Mouse (Mus musculus): ENCODE data around the gene Trim68. TPM values are rescaled to one million over a fixed set of nuclear protein-coding genes. Genes with fewer than 3 reads are reported as not detected.
"Not testable (repeated sequence)": the region's sequence is repeated elsewhere in the genome, so short reads cannot be mapped to it uniquely, and the experiment has no call there.

The Trim68 gene
- total RNA-seq (2021): 1 to 10 TPM; 6.9 to 8.4 TPM
- 9.4 and 10.1 TPM in 2 replicates for polyA plus RNA-seq (2012; rRNA removed)
- long read RNA-seq, transcript Trim68-201 (7 exons, 2,388 nt): major isoform, 9 of 10 reads
- long read RNA-seq, partial matches to known transcripts: 0 of 10 reads
- long read RNA-seq, other reads (novel, unspliced or antisense): 1 of 10 reads

DNA sequence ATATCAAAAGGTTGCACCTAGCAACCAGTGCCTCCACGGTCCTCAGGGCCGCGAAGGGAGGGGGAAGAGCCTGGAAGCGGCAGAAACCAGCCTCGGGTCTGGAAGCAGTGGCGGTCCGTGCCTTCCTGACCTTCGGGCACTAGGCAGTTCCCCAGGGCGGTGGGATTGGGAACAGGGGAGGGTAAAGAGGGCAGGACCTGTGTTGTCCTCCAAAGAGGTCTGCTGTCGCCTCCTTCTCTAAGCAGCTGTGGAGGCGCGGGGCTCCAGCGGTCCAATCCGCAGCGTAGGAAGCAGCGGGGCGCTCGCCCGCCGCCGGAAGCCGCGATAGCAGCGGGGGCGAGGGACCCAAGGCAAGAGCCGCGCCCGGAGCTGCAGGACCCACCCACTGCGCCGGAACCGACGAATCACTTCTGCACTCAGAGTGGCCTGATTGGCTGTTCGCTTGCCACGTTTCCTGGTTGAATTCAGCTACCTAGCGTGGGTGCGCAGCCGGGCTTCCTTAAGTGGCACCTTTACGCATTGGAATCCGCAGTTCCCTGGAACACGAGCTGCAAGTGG lies at the start of gene Trim68:
Gene Trim68, minus strand, starts transcription at position 384 of the 558 bp plus-strand sequence.
- DNase-seq: peak; percentile 95

DNA sequence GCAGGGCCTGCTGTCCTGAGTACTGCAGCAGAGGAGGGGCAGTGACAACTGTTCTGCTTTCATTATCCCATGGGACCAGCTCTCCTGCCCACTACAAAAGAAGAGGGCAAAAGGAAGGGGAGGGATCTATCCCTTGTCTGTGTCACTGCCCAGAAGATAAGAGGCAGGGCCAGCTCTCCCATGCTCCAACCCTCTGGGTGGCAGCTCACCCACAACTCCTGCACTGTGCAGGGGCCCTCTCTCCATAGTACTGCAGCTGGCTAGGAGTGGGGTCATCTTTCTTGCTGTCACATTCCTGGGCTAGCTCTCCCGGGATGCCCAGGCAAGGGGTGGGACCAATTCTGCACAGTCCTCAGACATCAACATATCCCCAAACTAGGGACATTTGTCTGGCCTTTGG lies 46.7 kb upstream of the Trim68 start:
- DNase-seq: no peak

DNA sequence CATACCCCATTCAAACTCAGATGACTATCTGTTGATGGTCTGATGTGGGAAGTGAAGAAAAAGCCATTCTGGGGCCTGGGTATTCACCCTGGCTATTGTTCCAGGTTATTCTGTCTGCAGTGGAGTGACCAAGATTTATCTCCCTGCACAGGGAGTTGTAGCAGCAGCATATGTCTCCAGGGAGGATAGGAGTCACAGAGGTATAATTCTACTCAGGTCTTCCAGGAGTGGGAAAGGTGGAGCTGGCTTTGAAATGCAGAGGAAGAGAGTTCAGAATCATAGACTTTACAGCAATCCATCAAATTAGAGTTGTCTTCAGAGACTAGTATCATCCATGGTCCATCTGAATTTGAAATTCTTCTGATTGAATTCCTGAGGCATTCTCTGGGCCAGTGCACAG lies 40.3 kb upstream of the Trim68 start, which contains the start of gene Olfr559:
Gene Olfr559, minus strand, starts transcription at position 101 of the 400 bp plus-strand sequence.
- no peak for DNase-seq

GRCm38 (mm10) chr7:102718970-102719369 lies 31.8 kb upstream of the Trim68 start, which contains the start of gene Olfr33:
Olfr33 (minus strand) TSS chr7:102719070.
- no peak for DNase-seq

GRCm38 (mm10) chr7:102701915-102702314 lies 14.8 kb upstream of the Trim68 start, which contains the start of gene Olfr558:
Olfr558 (plus strand) TSS chr7:102702215.
- no peak for DNase-seq

GRCm38 (mm10) chr7:102698461-102698860 lies 11.3 kb upstream of the Trim68 start:
- DNase-seq: no peak

- peak; percentile 29 for DNase-seq
Measured at GRCm38 (mm10) chr7:102695358-102696125, 8.4 kb upstream of the Trim68 start, which contains the start of gene Olfr557. Olfr557 (plus strand) TSS chr7:102695910.

DNA sequence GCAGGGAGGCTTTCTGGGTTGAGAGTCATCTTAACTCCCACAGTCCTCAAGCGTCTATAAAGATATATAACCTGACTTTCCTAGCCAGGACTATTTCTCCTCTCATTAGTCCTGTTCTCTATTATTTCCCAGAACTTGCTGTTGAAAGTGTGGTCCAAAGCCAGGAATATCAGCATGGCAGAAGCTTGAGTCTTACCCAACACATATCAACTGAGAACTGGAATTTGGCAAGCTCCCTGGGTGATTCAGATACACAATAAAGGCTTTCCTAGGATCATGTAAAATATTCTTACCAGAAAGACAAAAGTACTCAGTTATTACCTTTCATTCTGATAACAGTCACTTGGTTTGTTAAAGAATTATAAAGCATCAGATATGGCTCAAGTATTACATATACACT lies 5.2 kb downstream of the Trim68 start:
- DNase-seq: no peak

DNA sequence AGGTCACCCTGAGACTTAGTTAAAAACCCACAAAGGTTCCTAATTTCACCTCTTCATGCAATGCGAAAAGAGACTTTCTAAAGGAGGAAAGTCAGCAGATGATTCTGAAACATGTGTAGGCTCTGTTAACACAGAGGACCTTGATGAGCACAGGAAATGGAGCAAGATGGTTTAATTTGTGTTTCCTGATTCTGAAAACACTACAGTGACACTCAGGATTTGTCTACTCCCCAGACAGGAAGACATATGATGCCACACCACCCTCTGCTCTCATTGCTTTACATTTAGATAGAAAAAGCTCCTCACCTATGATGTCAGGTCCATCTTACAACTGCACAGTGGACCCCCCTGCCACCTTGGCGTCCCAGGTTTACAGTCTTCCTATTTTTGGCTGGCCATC lies 10.9 kb downstream of the Trim68 start:
- DNase-seq: no peak

DNA sequence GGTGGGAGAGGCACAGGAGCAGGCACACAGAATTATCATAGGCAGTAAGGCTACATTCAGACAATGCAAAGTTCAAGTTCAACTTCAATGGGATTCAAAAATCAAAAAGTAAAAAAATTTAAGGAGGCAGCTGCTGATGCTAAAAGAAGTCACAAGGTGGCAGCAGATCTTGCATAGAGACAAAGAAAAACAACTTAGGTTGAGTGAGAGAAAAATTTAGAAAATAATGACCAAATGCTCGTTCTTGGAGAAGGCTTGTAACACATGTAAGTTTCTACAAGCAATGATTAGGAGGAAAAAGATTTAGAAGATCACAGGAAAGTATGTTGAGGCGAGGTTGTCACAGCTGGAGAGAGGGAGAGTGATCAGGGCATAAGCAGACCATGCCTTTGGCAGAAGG lies 21.7 kb downstream of the Trim68 start:
- no peak for DNase-seq

- no peak for DNase-seq
Measured at GRCm38 (mm10) chr7:102664599-102664998, 22.5 kb downstream of the Trim68 start, which contains the start of gene Olfr556. Olfr556 (plus strand) TSS chr7:102664899.

- DNase-seq: no peak
Measured at GRCm38 (mm10) chr7:102658523-102658922, 28.6 kb downstream of the Trim68 start, which contains the start of gene Olfr555. Olfr555 (plus strand) TSS chr7:102658823.

- not testable (repeated sequence) for DNase-seq
Measured at GRCm38 (mm10) chr7:102644945-102645344, 42.2 kb downstream of the Trim68 start.

GRCm38 (mm10) chr7:102638132-102638531 lies 49.0 kb downstream of the Trim68 start, which contains the start of gene Olfr554:
Olfr554 (plus strand) TSS chr7:102638432.
- DNase-seq: no peak

DNA sequence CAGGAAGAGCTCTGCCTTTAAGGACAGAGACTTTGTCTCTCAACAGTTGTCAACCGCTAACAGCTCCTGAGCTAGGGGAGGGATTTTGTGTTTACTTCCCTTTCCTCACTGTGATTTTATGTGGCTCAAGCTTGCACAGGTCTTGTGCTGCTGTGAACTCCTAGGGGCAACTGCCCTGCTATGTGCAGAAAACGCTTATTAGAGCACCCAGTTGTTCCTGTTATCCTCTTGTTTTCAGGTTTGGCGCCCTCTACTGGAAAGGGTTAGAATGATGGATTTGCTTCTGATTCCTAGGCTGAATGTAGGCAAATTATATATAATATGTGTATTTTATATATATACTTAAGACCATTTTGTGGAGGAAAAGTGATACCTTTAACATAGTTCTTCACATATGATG lies 50.5 kb downstream of the Trim68 start:
- DNase-seq: peak; percentile 30

Other genes starting within 250 kb of the Trim68 start
- 10 to 100 TPM; 16.8 to 20.1 TPM for gene Rrm1, start 245.6 kb downstream of the Trim68 start, total RNA-seq (2021)
- gene Rrm1, start 245.6 kb downstream of the Trim68 start, polyA plus RNA-seq (2012; rRNA removed): 3.2 and 4.1 TPM in 2 replicates
- gene Olfr543, start 205.6 kb downstream of the Trim68 start, total RNA-seq (2021): not detected
- gene Olfr543, start 205.6 kb downstream of the Trim68 start, polyA plus RNA-seq (2012; rRNA removed): not detected in 2 replicates
- not detected for gene Olfr544, start 199.0 kb downstream of the Trim68 start, total RNA-seq (2021)
- gene Olfr544, start 199.0 kb downstream of the Trim68 start, polyA plus RNA-seq (2012; rRNA removed): not detected in 2 replicates
- not detected for gene Olfr545, start 187.8 kb downstream of the Trim68 start, total RNA-seq (2021)
- gene Olfr545, start 187.8 kb downstream of the Trim68 start, polyA plus RNA-seq (2012; rRNA removed): not detected in 2 replicates
- gene Olfr547, start 152.6 kb downstream of the Trim68 start, total RNA-seq (2021): not detected
- gene Olfr547, start 152.6 kb downstream of the Trim68 start, polyA plus RNA-seq (2012; rRNA removed): not detected in 2 replicates
- not detected for gene Olfr548-ps1, start 146.4 kb downstream of the Trim68 start, total RNA-seq (2021)
- not detected in 2 replicates for gene Olfr548-ps1, start 146.4 kb downstream of the Trim68 start, polyA plus RNA-seq (2012; rRNA removed)
- gene Olfr549, start 137.5 kb downstream of the Trim68 start, total RNA-seq (2021): not detected
- not detected in 2 replicates for gene Olfr549, start 137.5 kb downstream of the Trim68 start, polyA plus RNA-seq (2012; rRNA removed)
- gene Trim21, start 121.8 kb downstream of the Trim68 start, total RNA-seq (2021): 10 to 100 TPM; 11.7 to 16.0 TPM
- gene Trim21, start 121.8 kb downstream of the Trim68 start, polyA plus RNA-seq (2012; rRNA removed): 2.4 and 3.2 TPM in 2 replicates
- not detected for gene Olfr550, start 115.9 kb downstream of the Trim68 start, total RNA-seq (2021)
- gene Olfr550, start 115.9 kb downstream of the Trim68 start, polyA plus RNA-seq (2012; rRNA removed): not detected in 2 replicates
- gene Olfr551, start 95.4 kb downstream of the Trim68 start, total RNA-seq (2021): not detected
- not detected in 2 replicates for gene Olfr551, start 95.4 kb downstream of the Trim68 start, polyA plus RNA-seq (2012; rRNA removed)
- under 1 TPM in 1 of 2 experiments, not detected in 1; 0.14 TPM for gene Olfr552, start 89.6 kb downstream of the Trim68 start, total RNA-seq (2021)
- gene Olfr552, start 89.6 kb downstream of the Trim68 start, polyA plus RNA-seq (2012; rRNA removed): not detected in 2 replicates
- gene Olfr553, start 69.1 kb downstream of the Trim68 start, total RNA-seq (2021): not detected
- gene Olfr553, start 69.1 kb downstream of the Trim68 start, polyA plus RNA-seq (2012; rRNA removed): not detected in 2 replicates
- not detected for gene Olfr554, start 48.9 kb downstream of the Trim68 start, total RNA-seq (2021)
- not detected in 2 replicates for gene Olfr554, start 48.9 kb downstream of the Trim68 start, polyA plus RNA-seq (2012; rRNA removed)
- not detected for gene Olfr555, start 28.5 kb downstream of the Trim68 start, total RNA-seq (2021)
- not detected in 2 replicates for gene Olfr555, start 28.5 kb downstream of the Trim68 start, polyA plus RNA-seq (2012; rRNA removed)
- gene Olfr556, start 22.4 kb downstream of the Trim68 start, total RNA-seq (2021): not detected
- gene Olfr556, start 22.4 kb downstream of the Trim68 start, polyA plus RNA-seq (2012; rRNA removed): not detected in 2 replicates
- not detected for gene Olfr557, start 8.6 kb upstream of the Trim68 start, total RNA-seq (2021)
- 0.03 TPM in 1 of 2 replicates, not detected in the other for gene Olfr557, start 8.6 kb upstream of the Trim68 start, polyA plus RNA-seq (2012; rRNA removed)
- gene Olfr558, start 14.9 kb upstream of the Trim68 start, total RNA-seq (2021): under 1 TPM; 0.26 to 0.31 TPM
- gene Olfr558, start 14.9 kb upstream of the Trim68 start, polyA plus RNA-seq (2012; rRNA removed): 0.38 and 0.51 TPM in 2 replicates
- gene Olfr33, start 31.7 kb upstream of the Trim68 start, total RNA-seq (2021): not detected
- 0.11 TPM in 1 of 2 replicates, not detected in the other for gene Olfr33, start 31.7 kb upstream of the Trim68 start, polyA plus RNA-seq (2012; rRNA removed)
- not detected for gene Olfr559, start 40.2 kb upstream of the Trim68 start, total RNA-seq (2021)
- gene Olfr559, start 40.2 kb upstream of the Trim68 start, polyA plus RNA-seq (2012; rRNA removed): not detected in 2 replicates
- not detected for gene Olfr560, start 72.0 kb upstream of the Trim68 start, total RNA-seq (2021)
- not detected in 2 replicates for gene Olfr560, start 72.0 kb upstream of the Trim68 start, polyA plus RNA-seq (2012; rRNA removed)
- gene Olfr78, start 72.1 kb upstream of the Trim68 start, total RNA-seq (2021): under 1 TPM in 1 of 2 experiments, not detected in 1; 0.24 TPM
- gene Olfr78, start 72.1 kb upstream of the Trim68 start, polyA plus RNA-seq (2012; rRNA removed): 0.19 and 0.46 TPM in 2 replicates
- gene Olfr561, start 83.9 kb upstream of the Trim68 start, total RNA-seq (2021): not detected
- gene Olfr561, start 83.9 kb upstream of the Trim68 start, polyA plus RNA-seq (2012; rRNA removed): not detected in 2 replicates
- not detected for gene Olfr564, start 116.2 kb upstream of the Trim68 start, total RNA-seq (2021)
- gene Olfr564, start 116.2 kb upstream of the Trim68 start, polyA plus RNA-seq (2012; rRNA removed): not detected in 2 replicates
- gene Olfr566, start 171.4 kb upstream of the Trim68 start, total RNA-seq (2021): not detected
- not detected in 2 replicates for gene Olfr566, start 171.4 kb upstream of the Trim68 start, polyA plus RNA-seq (2012; rRNA removed)
- gene Olfr568, start 189.8 kb upstream of the Trim68 start, total RNA-seq (2021): not detected
- not detected in 2 replicates for gene Olfr568, start 189.8 kb upstream of the Trim68 start, polyA plus RNA-seq (2012; rRNA removed)
- not detected for gene Olfr569, start 203.6 kb upstream of the Trim68 start, total RNA-seq (2021)
- not detected in 2 replicates for gene Olfr569, start 203.6 kb upstream of the Trim68 start, polyA plus RNA-seq (2012; rRNA removed)
- gene Olfr570, start 207.2 kb upstream of the Trim68 start, total RNA-seq (2021): not detected
- gene Olfr570, start 207.2 kb upstream of the Trim68 start, polyA plus RNA-seq (2012; rRNA removed): not detected in 2 replicates
- gene Olfr571, start 230.2 kb upstream of the Trim68 start, total RNA-seq (2021): not detected
- not detected in 2 replicates for gene Olfr571, start 230.2 kb upstream of the Trim68 start, polyA plus RNA-seq (2012; rRNA removed)
- not detected for gene Olfr572, start 237.1 kb upstream of the Trim68 start, total RNA-seq (2021)
- gene Olfr572, start 237.1 kb upstream of the Trim68 start, polyA plus RNA-seq (2012; rRNA removed): not detected in 2 replicates

Data from adrenal gland, adult 2 months (tissue).